Mouse (Mus musculus) embryonic facial prominence, embryonic 15.5 days (tissue): ENCODE measurements at regions not wholly inside any gene's neighbourhood (a gene's known extent, or its start where the extent isn't known, plus 50 kb on each side); places are given as distances from the start of the nearest gene placed in this dataset.

Experiments used
- ATAC-seq: fragments of 200-750 bp; cut with Nextera tagmentation; 2 replicates; pipeline ENCODE4 v1.8.0; 2017; ENCODE audit warnings: low read depth, moderate TSS enrichment; ENCODE audit not compliant: insufficient number of reproducible peaks, low FRiP score, low TSS enrichment
- H3K27ac ChIP-seq: fragments of 300-500 bp; sonication (generic); replicated peaks from 2 replicates; pipeline ENCODE4 v1.5.1; 2015; ENCODE audit warnings: mild to moderate bottlenecking, inconsistent platforms
- H3K27me3 ChIP-seq: fragments of 300-500 bp; sonication (generic); 2 replicates; pipeline ENCODE4 v1.6.1; 2015; ENCODE audit warnings: inconsistent platforms
- H3K36me3 ChIP-seq: fragments of 300-500 bp; sonication (generic); 2 replicates; pipeline ENCODE4 v1.6.1; 2015; ENCODE audit warnings: mild to moderate bottlenecking, inconsistent platforms
- H3K4me1 ChIP-seq: fragments of 300-500 bp; sonication (generic); 2 replicates; pipeline ENCODE4 v1.6.1; 2015; ENCODE audit warnings: inconsistent platforms
- H3K4me2 ChIP-seq: fragments of 300-500 bp; sonication (generic); replicated peaks from 2 replicates; pipeline ENCODE4 v1.6.1; 2015; ENCODE audit warnings: mild to moderate bottlenecking, inconsistent platforms
- H3K4me3 ChIP-seq: fragments of 300-500 bp; sonication (generic); replicated peaks from 2 replicates; pipeline ENCODE4 v1.5.1; 2015; ENCODE audit warnings: mild to moderate bottlenecking, inconsistent platforms
- H3K9ac ChIP-seq: fragments of 300-500 bp; sonication (generic); 2 replicates; pipeline ENCODE4 v1.6.1; 2015; ENCODE audit warnings: inconsistent platforms
- H3K9me3 ChIP-seq: fragments of 300-500 bp; sonication (generic); replicated peaks from 2 replicates; pipeline ENCODE4 v1.6.1; 2016; ENCODE audit warnings: inconsistent platforms
- WGBS: fragments of 180-500 bp; shearing (Covaris S2); methylation state at CpG from one replicate; pipeline ENCODE4 v1.1.7; 2015; 5-methylcytosine and 5-hydroxymethylcytosine counted together

DNA sequence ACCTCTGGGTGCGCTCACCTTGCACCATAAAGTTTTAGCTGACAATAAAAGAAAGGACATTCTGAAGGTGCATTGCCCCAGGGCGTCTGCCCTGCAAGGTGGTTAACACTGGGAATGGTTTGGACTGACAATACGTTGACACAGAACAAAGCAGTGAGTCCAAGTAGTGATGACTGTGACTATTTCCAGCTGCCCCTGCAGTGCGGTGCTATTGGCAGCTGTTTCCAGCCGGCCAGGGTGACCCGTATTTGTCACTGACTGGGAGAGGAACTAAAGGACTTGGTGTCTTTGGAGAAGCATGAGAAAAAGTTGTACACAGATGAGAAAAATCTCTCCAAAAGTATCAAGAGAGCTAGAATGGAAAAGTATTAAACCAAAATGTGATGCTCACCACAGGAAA, 52.0 kb upstream of the Vtcn1 start:
- H3K4me1 ChIP-seq: peaks cover 3% of the 10 kb centered on the region; the same call in 1 of the 2 replicates
- 70% methylated on average over 6 of the region's 6 CpGs for WGBS
- H3K9ac ChIP-seq: no peak overlapping the region
- H3K27ac ChIP-seq: no peak overlapping the region
- H3K4me2 ChIP-seq: no peak overlapping the region
- H3K9me3 ChIP-seq: no peaks in the 10 kb centered on the region
- ATAC-seq: no peak
- no peaks in the 10 kb centered on the region for H3K27me3 ChIP-seq
- H3K36me3 ChIP-seq: no peaks in the 10 kb centered on the region
- no peak overlapping the region for H3K4me3 ChIP-seq

GRCm38 (mm10) chr3:100771363-100771762, 53.9 kb upstream of the Vtcn1 start:
- no peaks in the 10 kb centered on the region for H3K36me3 ChIP-seq
- no peak overlapping the region for H3K4me2 ChIP-seq
- no peak for ATAC-seq
- WGBS: 67% methylated on average over 4 of the region's 4 CpGs
- H3K9me3 ChIP-seq: no peaks in the 10 kb centered on the region
- no peak overlapping the region for H3K4me3 ChIP-seq
- peaks cover 5% of the 10 kb centered on the region; the same call in 1 of the 2 replicates for H3K4me1 ChIP-seq
- H3K27me3 ChIP-seq: no peaks in the 10 kb centered on the region
- H3K27ac ChIP-seq: no peak overlapping the region
- no peak overlapping the region for H3K9ac ChIP-seq

DNA sequence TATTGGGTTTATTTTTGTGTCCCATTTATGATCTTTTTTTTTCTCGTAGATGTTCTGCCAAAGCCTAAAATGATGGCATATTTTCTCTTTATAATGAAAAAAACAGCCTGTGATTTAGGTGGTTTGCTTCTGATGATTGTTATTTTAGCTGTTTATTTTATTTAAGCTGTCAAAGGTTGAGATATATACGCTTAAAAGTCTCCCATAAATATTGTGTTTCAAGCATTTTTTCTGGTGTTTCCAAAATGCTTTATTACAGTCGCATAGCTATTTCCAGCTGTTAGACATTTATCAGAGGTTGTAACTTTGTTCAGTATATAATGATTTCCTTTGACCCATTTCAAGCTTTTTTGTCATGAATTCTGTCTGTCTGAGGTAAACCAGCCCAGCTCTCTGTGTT, 54.4 kb upstream of the Vtcn1 start:
- Histone ChIP-seq H3K27ac (no peak overlapping the region), H3K27me3 (no peaks in the 10 kb centered on the region), H3K9ac (no peak overlapping the region), H3K4me1 (peaks cover 5% of the 10 kb centered on the region; the same call in 1 of the 2 replicates), H3K4me2 (no peak overlapping the region), H3K9me3 (no peaks in the 10 kb centered on the region), H3K4me3 (no peak overlapping the region), H3K36me3 (no peaks in the 10 kb centered on the region)
- no peak for ATAC-seq
- 74% methylated on average over 3 of the region's 3 CpGs for WGBS

DNA sequence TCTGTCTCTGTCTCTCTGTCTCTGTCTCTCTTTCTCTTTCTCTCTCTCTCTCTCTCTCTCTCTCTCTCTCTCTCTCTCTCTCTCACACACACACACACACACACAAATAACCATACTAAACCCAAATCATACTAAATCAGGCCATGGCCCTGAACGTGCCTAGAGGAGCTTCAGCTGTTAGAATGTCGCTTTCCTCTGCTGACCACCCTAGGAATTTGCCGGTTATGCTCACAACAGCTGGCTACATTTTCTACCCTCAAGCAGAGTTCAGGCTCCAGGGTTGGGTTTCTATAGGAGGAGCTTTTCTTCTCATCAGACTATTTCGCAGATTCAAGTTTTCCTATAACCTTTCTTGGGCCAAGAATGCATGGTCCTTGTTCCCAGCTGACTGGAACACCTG, 56.1 kb upstream of the Vtcn1 start:
- Histone ChIP-seq H3K27me3 (no peaks in the 10 kb centered on the region), H3K9me3 (no peaks in the 10 kb centered on the region), H3K36me3 (no peaks in the 10 kb centered on the region), H3K27ac (no peak overlapping the region), H3K4me1 (peaks cover 5% of the 10 kb centered on the region; the same call in 1 of the 2 replicates), H3K4me2 (no peak overlapping the region), H3K4me3 (no peak overlapping the region), H3K9ac (no peak overlapping the region)
- ATAC-seq: no peak
- 61% methylated on average over 4 of the region's 4 CpGs for WGBS

DNA sequence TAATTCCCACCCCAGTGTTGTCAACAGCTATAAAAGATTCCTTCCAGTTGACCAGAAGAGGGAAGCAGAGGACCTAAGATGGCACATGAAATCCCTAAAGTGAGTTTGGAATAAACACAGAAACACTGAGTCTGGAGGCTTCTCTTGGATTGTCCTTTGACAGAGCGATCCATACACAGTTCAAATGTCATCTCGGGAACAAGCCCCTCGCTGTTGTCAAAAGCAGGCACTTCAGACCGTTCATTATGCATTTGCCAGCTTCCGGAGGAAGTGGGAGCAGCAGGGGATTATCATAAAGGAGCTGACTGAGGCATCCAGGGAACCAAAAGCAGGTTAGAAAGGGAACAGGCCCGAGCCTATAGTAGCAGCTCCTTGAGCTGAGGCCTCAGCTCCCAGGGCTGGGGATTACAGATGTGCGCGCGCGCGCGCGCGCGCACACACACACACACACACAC, 57.1 kb upstream of the Vtcn1 start:
- no peaks in the 10 kb centered on the region for H3K27me3 ChIP-seq
- no peaks in the 10 kb centered on the region for H3K9me3 ChIP-seq
- peak overlapping the region; percentile 35; the same call in 1 of the 2 replicates for H3K27ac ChIP-seq
- H3K4me2 ChIP-seq: 0 out of 2 replicates have a peak overlapping the region, but pooled peaks have one; percentile 15
- H3K9ac ChIP-seq: no peak overlapping the region
- no peak overlapping the region; the same call in 1 of the 2 replicates for H3K4me3 ChIP-seq
- no peaks in the 10 kb centered on the region for H3K36me3 ChIP-seq
- 17% methylated on average over 15 of the region's 15 CpGs for WGBS
- ATAC-seq: no peak
- peaks cover 5% of the 10 kb centered on the region; the same call in 1 of the 2 replicates for H3K4me1 ChIP-seq

GRCm38 (mm10) chr3:100765323-100765722, 59.9 kb upstream of the Vtcn1 start:
- H3K27ac ChIP-seq: no peak overlapping the region
- no peak overlapping the region for H3K4me3 ChIP-seq
- H3K9ac ChIP-seq: no peak overlapping the region
- no peaks in the 10 kb centered on the region for H3K9me3 ChIP-seq
- no peaks in the 10 kb centered on the region for H3K27me3 ChIP-seq
- H3K4me1 ChIP-seq: peaks cover 5% of the 10 kb centered on the region; the same call in 1 of the 2 replicates
- H3K36me3 ChIP-seq: no peaks in the 10 kb centered on the region
- 52% methylated on average over 7 of the region's 7 CpGs for WGBS
- ATAC-seq: no peak
- H3K4me2 ChIP-seq: no peak overlapping the region

DNA sequence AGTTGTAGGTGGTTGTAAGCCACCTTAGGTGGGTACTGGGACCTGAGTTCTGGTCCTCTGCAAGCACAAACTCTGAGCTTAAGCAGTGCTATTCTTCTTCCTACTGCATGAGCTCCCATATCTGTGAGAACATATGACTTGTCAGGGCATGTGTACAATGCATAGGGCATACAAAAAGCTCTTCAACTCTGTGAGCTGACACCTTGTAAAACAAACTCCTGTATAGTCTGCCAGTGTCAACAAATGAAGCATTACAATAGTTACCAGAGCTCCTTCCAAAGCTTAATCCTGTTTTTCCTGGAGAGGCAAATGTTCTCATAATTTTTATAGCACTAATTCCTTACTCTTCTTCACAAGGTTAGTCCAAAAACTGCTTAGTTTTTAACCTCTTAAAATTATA, 62.4 kb upstream of the Vtcn1 start:
- no peaks in the 10 kb centered on the region for H3K9me3 ChIP-seq
- no peak overlapping the region for H3K27ac ChIP-seq
- H3K9ac ChIP-seq: no peak overlapping the region
- no peaks in the 10 kb centered on the region for H3K4me1 ChIP-seq
- no peaks in the 10 kb centered on the region for H3K27me3 ChIP-seq
- no peak overlapping the region for H3K4me2 ChIP-seq
- H3K4me3 ChIP-seq: no peak overlapping the region
- ATAC-seq: no peak
- no peaks in the 10 kb centered on the region for H3K36me3 ChIP-seq

DNA sequence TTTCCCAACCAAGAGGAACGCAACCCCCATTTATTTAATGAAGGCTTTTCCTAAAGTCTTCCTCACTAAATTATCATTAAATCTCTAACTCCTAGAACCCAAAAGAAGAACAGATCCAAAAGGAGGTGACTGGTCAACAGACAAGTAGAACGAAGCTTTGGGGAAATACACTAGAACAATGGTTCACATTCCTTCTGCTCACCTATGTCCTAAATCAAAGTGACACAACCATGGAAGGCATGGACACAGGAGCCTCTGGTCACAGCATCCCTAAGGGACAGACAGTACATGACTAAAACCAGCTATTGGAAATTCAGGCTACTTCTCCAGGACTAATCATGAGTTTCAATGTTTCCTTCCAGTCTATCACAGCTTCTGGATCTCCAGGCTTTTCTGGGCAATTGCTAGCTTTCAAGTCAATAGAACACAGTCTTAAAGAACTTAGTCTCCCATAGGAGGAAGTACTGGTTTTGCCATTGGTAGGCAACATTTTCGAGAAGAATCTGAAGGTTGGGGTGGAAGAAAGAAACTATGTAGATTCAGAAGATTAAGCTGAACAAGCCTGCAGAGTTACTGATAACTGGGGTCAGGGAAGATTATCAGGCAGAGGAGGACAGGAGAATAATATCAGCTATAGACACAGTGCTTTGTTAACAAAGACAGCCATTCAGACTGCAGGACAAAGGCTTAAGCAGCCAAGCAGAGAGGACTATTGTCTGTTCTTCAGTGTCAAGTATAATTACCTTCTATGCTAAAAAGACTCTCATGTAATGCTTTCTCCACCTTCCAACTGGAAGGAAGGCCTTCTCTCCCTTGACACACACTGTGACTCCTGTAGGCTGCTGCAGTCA, 65.9 kb upstream of the Vtcn1 start:
- H3K36me3 ChIP-seq: no peaks in the 10 kb centered on the region
- no peaks in the 10 kb centered on the region for H3K9me3 ChIP-seq
- H3K4me2 ChIP-seq: no peak overlapping the region
- no peak for ATAC-seq
- WGBS: 73% methylated on average over 3 of the region's 3 CpGs
- H3K27ac ChIP-seq: no peak overlapping the region
- H3K27me3 ChIP-seq: no peaks in the 10 kb centered on the region
- no peak overlapping the region for H3K9ac ChIP-seq
- H3K4me1 ChIP-seq: no peaks in the 10 kb centered on the region
- no peak overlapping the region for H3K4me3 ChIP-seq

GRCm38 (mm10) chr3:100754677-100755076, 69.4 kb upstream of the Man1a2 start:
- no peaks in the 10 kb centered on the region for H3K9me3 ChIP-seq
- no peaks in the 10 kb centered on the region for H3K27me3 ChIP-seq
- H3K36me3 ChIP-seq: no peaks in the 10 kb centered on the region
- H3K9ac ChIP-seq: no peak overlapping the region
- H3K4me1 ChIP-seq: no peaks in the 10 kb centered on the region
- WGBS: 91% methylated on average over 1 of the region's 1 CpGs
- H3K4me3 ChIP-seq: no peak overlapping the region
- ATAC-seq: no peak
- H3K27ac ChIP-seq: no peak overlapping the region
- H3K4me2 ChIP-seq: no peak overlapping the region

GRCm38 (mm10) chr3:100751211-100751610, 65.9 kb upstream of the Man1a2 start:
- H3K4me1 ChIP-seq: no peaks in the 10 kb centered on the region
- 76% methylated on average over 1 of the region's 1 CpGs for WGBS
- no peak overlapping the region for H3K4me2 ChIP-seq
- no peak overlapping the region for H3K27ac ChIP-seq
- H3K36me3 ChIP-seq: no peaks in the 10 kb centered on the region
- no peak overlapping the region for H3K9ac ChIP-seq
- H3K9me3 ChIP-seq: no peaks in the 10 kb centered on the region
- H3K4me3 ChIP-seq: no peak overlapping the region
- H3K27me3 ChIP-seq: no peaks in the 10 kb centered on the region
- no peak for ATAC-seq

- 77% methylated on average over 6 of the region's 6 CpGs for WGBS
- H3K4me2 ChIP-seq: no peak overlapping the region
Observed at GRCm38 (mm10) chr3:100748727-100749126, 63.4 kb upstream of the Man1a2 start.

DNA sequence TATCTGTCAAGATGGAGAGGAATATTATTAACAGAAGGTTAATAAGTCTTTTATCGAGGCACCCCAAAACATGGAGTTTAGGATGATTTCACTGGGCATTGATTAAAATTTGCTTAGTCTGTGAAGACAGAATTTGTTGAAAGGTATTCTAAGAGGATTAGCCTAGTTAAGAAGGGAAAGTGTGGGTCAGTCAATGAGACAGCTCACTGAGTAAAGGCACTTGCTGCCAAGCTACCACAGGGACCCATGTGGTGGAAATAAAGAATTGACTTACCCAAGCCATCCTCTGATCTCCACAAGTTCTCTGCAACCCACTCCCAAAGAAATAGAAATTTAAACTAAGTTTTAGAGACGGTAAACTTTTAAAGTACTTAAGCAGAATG, 63.0 kb upstream of the Man1a2 start:
- Histone ChIP-seq H3K27me3 (no peaks in the 10 kb centered on the region), H3K4me1 (no peaks in the 10 kb centered on the region), H3K4me3 (no peak overlapping the region), H3K9me3 (no peaks in the 10 kb centered on the region), H3K27ac (no peak overlapping the region), H3K9ac (no peak overlapping the region), H3K36me3 (no peaks in the 10 kb centered on the region), H3K4me2 (no peak overlapping the region)
- no peak for ATAC-seq
- WGBS: 88% methylated on average over 2 of the region's 2 CpGs

More at GRCm38 (mm10) chr3:100748727-100749126, 63.4 kb upstream of the Man1a2 start:
- H3K36me3 ChIP-seq: no peaks in the 10 kb centered on the region
- no peak overlapping the region for H3K4me3 ChIP-seq
- H3K4me1 ChIP-seq: no peaks in the 10 kb centered on the region
- H3K27me3 ChIP-seq: no peaks in the 10 kb centered on the region
- H3K27ac ChIP-seq: no peak overlapping the region
- no peak overlapping the region for H3K9ac ChIP-seq
- no peak for ATAC-seq
- H3K9me3 ChIP-seq: no peaks in the 10 kb centered on the region
